Mouse (Mus musculus) neural tube, embryonic 13.5 days (tissue): ENCODE data around the gene Zfp366. TPM values are rescaled to one million over a fixed set of nuclear protein-coding genes. Genes with fewer than 3 reads are reported as not detected.

Source experiments
- ATAC-seq: fragments of 200-750 bp; cut with Nextera tagmentation; 2 replicates; pipeline ENCODE4 v1.8.0; 2017; ENCODE audit warnings: low read depth, mild to moderate bottlenecking, moderate TSS enrichment, moderate library complexity
- H3K27ac ChIP-seq: fragments of 300-500 bp; sonication (generic); replicated peaks from 2 replicates; pipeline ENCODE4 v1.5.1; 2015; ENCODE audit warnings: moderate library complexity, mild to moderate bottlenecking, inconsistent platforms
- H3K27me3 ChIP-seq: fragments of 300-500 bp; sonication (generic); 2 replicates; pipeline ENCODE4 v1.6.1; 2015; ENCODE audit warnings: mild to moderate bottlenecking, inconsistent platforms
- H3K36me3 ChIP-seq: fragments of 300-500 bp; sonication (generic); 2 replicates; pipeline ENCODE4 v1.6.1; 2015; ENCODE audit warnings: mild to moderate bottlenecking, inconsistent platforms
- H3K4me1 ChIP-seq: fragments of 300-500 bp; sonication (generic); replicated peaks from 2 replicates; pipeline ENCODE4 v1.6.1; 2015; ENCODE audit warnings: inconsistent platforms
- H3K4me2 ChIP-seq: fragments of 300-500 bp; sonication (generic); 2 replicates; pipeline ENCODE4 v1.6.1; 2015; ENCODE audit warnings: inconsistent platforms, mild to moderate bottlenecking, moderate library complexity
- H3K4me3 ChIP-seq: fragments of 300-500 bp; sonication (generic); 2 replicates; pipeline ENCODE4 v1.5.1; 2015; ENCODE audit warnings: mild to moderate bottlenecking, inconsistent platforms
- H3K9ac ChIP-seq: fragments of 300-500 bp; sonication (generic); 2 replicates; pipeline ENCODE4 v1.6.1; 2015; ENCODE audit warnings: moderate library complexity, mild to moderate bottlenecking, inconsistent platforms
- H3K9me3 ChIP-seq: fragments of 300-500 bp; sonication (generic); 2 replicates; pipeline ENCODE4 v1.6.1; 2016; ENCODE audit warnings: inconsistent platforms
- WGBS: fragments of 180-500 bp; shearing (Covaris S2); methylation state at CpG from one replicate; pipeline ENCODE4 v1.1.7; 2015; 5-methylcytosine and 5-hydroxymethylcytosine counted together
- polyA plus RNA-seq: library from polyadenylated mRNA; unstranded; fragments of >200 nt; fragmentation: Nextera tagmentation; extraction: Ambion mirVana; gene quantifications from 2 replicates; pipeline ENCODE4 v1.2.1, GENCODE M21; 2015

Gene Zfp366
- polyA plus RNA-seq, 1 experiment from 2014 or later, result 0.56 TPM

DNA sequence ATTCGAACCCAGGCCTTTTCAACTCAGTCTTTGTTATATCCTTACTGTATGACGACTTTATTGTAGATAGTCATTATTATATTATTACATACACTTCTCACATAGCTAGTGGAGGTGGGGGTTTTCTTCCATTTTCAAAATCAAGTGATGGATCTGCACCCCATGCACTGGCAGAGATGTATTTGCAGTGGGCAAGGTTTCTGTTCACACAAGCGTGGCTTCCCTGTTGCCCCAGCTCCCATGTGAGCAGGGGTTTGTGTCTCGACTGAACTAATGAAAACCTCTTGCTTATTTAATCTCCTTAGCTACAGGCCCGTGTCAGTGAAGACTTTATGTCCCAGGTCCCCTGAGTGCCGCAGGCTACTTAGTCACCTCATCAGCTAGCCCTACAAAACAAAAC lies 59.8 kb downstream of the Zfp366 start:
- no peaks in the 10 kb centered on the region for H3K36me3 ChIP-seq
- no peaks in the 10 kb centered on the region for H3K27me3 ChIP-seq
- WGBS, result 55% methylated on average over 6 of the region's 6 CpGs
- H3K9ac ChIP-seq, result no peak overlapping the region
- no peaks in the 10 kb centered on the region for H3K9me3 ChIP-seq
- H3K27ac ChIP-seq, result no peak overlapping the region
- no peak for ATAC-seq
- peaks cover 12% of the 10 kb centered on the region; the same call in 1 of the 2 replicates for H3K4me1 ChIP-seq
- no peak overlapping the region for H3K4me3 ChIP-seq
- no peak overlapping the region for H3K4me2 ChIP-seq

DNA sequence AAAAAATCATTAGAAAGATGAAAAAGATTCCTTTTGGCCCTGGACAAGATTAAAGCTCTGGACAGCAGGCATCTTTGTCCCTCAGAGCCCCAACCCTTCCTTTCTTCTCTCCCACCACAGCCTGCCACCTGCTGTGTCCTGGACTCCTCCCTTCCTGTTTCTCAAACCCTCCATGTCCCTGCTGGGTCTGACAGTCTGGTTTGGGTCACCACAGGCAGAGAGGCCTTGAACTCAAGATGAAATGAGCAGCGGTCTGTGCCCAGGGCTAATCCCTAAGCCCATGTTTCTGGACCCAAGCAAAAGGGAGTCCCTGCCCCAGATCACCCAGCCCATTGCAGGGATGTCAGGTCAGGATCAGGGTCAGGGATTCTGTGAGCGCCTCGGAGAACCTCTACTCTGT lies 60.3 kb downstream of the Zfp366 start:
- Histone ChIP-seq H3K27ac (no peak overlapping the region), H3K9me3 (no peaks in the 10 kb centered on the region), H3K9ac (no peak overlapping the region), H3K36me3 (no peaks in the 10 kb centered on the region), H3K4me1 (peaks cover 9% of the 10 kb centered on the region; the same call in 1 of the 2 replicates), H3K27me3 (no peaks in the 10 kb centered on the region), H3K4me3 (no peak overlapping the region), H3K4me2 (no peak overlapping the region)
- 47% methylated on average over 3 of the region's 3 CpGs for WGBS
- no peak for ATAC-seq

DNA sequence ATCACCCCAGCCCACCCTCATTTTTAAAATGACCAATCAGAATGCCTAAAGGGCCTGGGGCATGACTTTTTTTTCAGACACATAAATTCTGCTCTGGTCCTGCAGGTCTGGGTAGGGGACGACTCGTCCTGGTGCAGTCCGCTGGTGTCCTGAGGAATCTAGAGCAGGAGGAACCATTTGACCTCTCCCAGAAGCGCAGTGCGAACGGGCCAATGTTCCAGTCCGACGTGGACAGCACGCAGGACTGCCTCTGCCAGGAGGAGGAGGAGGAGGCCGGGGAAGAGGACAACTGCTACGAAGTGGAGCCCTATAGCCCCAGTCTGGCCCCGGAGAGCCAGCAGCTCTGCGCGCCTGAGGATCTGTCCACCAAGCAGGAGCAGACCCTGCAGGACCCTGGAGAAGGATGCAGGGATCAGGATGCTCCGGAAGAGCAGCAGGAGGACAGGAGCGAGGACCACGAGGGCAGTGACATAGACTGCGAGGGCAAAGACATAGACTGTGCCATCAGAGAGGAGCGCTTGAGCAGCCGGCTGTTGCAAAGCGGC lies 61.4 kb downstream of the Zfp366 start:
- Histone ChIP-seq H3K4me3 (no peak overlapping the region), H3K27ac (no peak overlapping the region), H3K4me2 (no peak overlapping the region), H3K36me3 (no peaks in the 10 kb centered on the region), H3K9ac (no peak overlapping the region), H3K4me1 (0 out of 2 replicates have a peak, but pooled peaks cover 1% of the 10 kb centered on the region), H3K27me3 (no peaks in the 10 kb centered on the region), H3K9me3 (no peaks in the 10 kb centered on the region)
- 82% methylated on average over 21 of the region's 21 CpGs for WGBS
- no peak for ATAC-seq

DNA sequence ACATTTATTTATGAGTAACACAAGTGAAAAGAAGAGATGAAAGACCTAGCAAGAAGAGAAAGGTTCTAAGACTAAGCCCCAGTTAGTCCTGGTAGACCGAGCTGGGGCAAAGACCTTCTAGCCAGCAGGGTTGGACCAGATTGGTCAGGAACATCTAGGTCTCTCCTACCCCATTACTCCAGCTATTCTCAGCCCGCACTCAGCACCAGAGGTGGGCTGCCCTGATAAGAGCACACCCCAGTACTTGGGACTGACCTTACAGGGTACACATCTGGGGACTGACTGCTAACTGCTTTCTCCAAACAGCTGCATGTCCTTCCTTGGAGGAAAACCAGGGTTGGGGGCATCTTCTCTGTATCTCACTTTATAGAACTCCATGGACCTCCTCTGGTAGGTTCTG lies 66.2 kb downstream of the Zfp366 start:
- Histone ChIP-seq H3K4me3 (no peak overlapping the region), H3K9me3 (0 out of 2 replicates have a peak, but pooled peaks cover 8% of the 10 kb centered on the region), H3K27me3 (no peaks in the 10 kb centered on the region), H3K9ac (no peak overlapping the region), H3K36me3 (no peaks in the 10 kb centered on the region), H3K4me2 (no peak overlapping the region), H3K27ac (no peak overlapping the region), H3K4me1 (peaks cover 5% of the 10 kb centered on the region)
- 89% methylated on average over 2 of the region's 2 CpGs for WGBS
- no peak for ATAC-seq

DNA sequence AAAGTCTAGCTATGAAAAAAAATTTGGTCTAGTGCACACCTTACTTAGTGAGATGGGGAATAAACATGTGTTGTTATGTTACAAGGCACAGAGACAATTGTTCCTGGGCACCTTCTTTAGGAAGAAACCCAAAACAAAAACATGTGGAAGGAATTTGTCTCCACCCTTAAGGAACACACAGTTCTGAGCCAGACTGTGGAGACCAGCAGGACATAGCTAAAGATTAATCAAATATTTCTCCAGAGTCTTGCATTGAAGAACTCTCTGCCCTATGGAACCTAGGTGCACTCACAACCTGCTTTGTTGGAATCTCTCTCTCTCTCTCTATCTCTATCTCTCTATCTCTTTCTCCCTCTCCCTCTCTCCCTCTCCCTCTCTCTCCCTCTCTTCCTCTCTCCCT lies 69.6 kb downstream of the Zfp366 start:
- Histone ChIP-seq H3K9me3 (0 out of 2 replicates have a peak, but pooled peaks cover 8% of the 10 kb centered on the region), H3K4me3 (no peak overlapping the region), H3K27ac (no peak overlapping the region), H3K4me2 (no peak overlapping the region), H3K36me3 (no peaks in the 10 kb centered on the region), H3K4me1 (peaks cover 5% of the 10 kb centered on the region), H3K27me3 (no peaks in the 10 kb centered on the region), H3K9ac (no peak overlapping the region)
- no peak for ATAC-seq

DNA sequence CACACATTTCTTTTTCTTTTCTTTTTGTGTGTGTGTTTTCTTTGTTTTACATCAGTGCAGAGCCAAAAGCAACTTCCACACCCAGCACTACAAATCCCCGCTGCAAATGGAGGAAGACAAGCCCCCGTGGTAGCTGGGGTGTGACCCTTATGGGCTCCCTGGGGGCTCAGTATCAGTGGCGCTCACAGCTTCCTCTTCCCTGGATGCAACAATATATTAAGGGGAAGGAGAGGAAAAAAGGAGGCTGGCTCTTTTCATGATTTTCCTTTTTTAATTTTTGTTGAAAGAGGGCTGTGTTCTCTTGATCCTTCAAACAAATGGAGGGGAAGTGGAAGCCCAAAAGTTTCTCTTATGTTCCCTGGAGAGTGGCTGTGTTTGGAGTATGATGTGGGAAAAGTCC lies 70.2 kb downstream of the Zfp366 start:
- 0 out of 2 replicates have a peak, but pooled peaks cover 8% of the 10 kb centered on the region for H3K9me3 ChIP-seq
- no peaks in the 10 kb centered on the region for H3K36me3 ChIP-seq
- H3K4me1 ChIP-seq, result peaks cover 5% of the 10 kb centered on the region
- no peak for ATAC-seq
- 41% methylated on average over 3 of the region's 3 CpGs for WGBS
- no peak overlapping the region for H3K27ac ChIP-seq
- H3K4me2 ChIP-seq, result no peak overlapping the region
- no peak overlapping the region for H3K4me3 ChIP-seq
- H3K27me3 ChIP-seq, result no peaks in the 10 kb centered on the region
- no peak overlapping the region for H3K9ac ChIP-seq

DNA sequence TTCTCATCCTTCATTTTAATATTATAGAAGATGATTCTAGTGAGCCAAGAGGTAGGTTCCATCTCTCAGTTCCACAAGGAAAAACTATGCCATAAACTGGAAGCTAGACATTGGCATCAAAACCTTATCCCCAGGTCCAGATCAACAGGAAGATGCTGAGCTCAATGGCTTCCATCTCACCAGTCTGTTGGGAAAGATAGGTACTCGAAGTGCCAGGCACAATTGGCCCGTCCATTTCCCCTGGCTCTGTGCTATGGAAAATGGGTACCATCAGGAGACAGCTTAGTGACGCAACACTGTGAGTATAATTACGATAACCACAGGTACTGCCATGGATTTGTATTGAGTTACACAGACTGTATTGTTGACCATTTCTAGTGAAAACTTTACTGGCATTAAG lies 72.3 kb downstream of the Zfp366 start:
- Histone ChIP-seq H3K27ac (no peak overlapping the region), H3K36me3 (no peaks in the 10 kb centered on the region), H3K9ac (no peak overlapping the region), H3K27me3 (no peaks in the 10 kb centered on the region), H3K4me2 (no peak overlapping the region), H3K9me3 (0 out of 2 replicates have a peak, but pooled peaks cover 6% of the 10 kb centered on the region), H3K4me3 (no peak overlapping the region), H3K4me1 (peaks cover 5% of the 10 kb centered on the region)
- ATAC-seq, result no peak
- 84% methylated on average over 4 of the region's 4 CpGs for WGBS

DNA sequence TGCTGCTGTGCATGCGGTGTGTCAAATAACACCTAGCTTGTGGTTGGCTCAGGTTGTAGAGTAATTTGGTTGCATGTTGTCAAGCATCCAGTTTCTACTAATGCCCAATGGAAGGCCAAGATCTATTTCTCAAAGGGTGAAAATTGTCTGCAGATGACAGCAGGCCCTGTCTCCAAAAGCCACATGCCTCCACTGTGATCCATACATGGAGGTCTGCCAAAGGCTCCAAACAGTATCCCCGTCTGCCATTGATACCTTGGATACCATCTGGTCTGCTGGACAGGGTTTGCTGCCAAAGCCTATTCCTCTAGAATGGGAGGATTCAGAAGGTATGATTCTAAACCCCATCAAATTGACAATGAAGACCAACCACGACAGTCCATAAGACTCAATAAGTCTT lies 74.1 kb downstream of the Zfp366 start:
- Histone ChIP-seq H3K9me3 (no peaks in the 10 kb centered on the region), H3K4me2 (no peak overlapping the region), H3K9ac (no peak overlapping the region), H3K4me3 (no peak overlapping the region), H3K27ac (no peak overlapping the region), H3K27me3 (no peaks in the 10 kb centered on the region), H3K36me3 (no peaks in the 10 kb centered on the region), H3K4me1 (peaks cover 5% of the 10 kb centered on the region)
- ATAC-seq, result no peak
- WGBS, result 99% methylated on average over 3 of the region's 3 CpGs

DNA sequence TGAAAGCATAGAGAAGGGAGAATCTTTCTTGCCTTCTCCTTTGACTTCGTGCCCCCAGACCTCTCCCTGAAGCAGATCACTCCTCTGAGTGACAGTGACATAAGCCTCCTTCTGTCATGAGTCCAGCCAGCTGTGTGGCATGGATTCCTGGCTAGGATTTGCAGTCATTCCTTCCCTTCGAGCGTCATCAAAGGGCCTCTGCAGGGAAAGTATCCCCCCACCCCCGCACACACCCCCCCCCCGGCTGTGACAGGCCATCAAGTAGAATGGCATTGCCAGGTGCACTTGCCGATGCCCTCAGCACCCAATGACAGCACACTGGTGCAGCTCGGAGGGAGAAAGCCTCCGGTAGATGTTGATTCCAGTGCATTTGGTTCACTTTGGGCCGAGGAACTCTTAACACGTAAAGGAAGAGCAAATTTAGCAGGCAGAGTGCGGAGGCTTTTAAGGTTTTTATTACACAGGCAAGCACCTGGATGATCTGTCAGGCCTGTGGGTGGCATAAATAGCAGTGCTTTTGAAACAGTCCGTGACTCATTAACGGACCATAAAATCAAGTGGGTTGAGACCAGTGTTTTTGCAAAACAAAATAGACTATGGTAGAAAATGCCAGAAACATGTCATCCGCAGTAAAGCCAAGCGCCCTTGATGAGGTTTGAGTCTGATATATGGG lies 75.0 kb downstream of the Zfp366 start:
- Histone ChIP-seq H3K4me3 (no peak overlapping the region), H3K4me2 (no peak overlapping the region), H3K9ac (no peak overlapping the region), H3K36me3 (no peaks in the 10 kb centered on the region), H3K27me3 (no peaks in the 10 kb centered on the region), H3K9me3 (no peaks in the 10 kb centered on the region), H3K27ac (no peak overlapping the region), H3K4me1 (peaks cover 5% of the 10 kb centered on the region)
- no peak for ATAC-seq
- 65% methylated on average over 15 of the region's 15 CpGs for WGBS

DNA sequence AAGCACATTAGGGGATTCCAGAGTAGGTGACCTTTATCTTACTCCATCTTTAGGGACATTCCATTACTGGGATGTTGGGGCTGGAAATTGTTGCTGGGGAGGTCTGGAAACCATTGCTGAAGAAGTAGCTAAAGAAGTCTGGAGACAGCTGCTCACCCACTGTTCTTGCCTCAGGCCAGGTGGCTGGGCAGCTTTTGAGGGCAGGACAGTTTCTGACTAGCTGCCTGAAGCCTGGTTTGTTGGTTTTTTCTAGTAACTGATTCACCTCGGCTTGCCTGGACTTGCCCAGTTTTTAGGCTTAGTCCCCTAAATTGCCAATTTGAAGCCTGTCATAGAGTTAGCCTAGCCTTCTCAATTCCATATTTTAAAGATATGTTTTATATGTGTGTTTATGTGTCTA lies 77.8 kb downstream of the Zfp366 start:
- no peak for ATAC-seq

DNA sequence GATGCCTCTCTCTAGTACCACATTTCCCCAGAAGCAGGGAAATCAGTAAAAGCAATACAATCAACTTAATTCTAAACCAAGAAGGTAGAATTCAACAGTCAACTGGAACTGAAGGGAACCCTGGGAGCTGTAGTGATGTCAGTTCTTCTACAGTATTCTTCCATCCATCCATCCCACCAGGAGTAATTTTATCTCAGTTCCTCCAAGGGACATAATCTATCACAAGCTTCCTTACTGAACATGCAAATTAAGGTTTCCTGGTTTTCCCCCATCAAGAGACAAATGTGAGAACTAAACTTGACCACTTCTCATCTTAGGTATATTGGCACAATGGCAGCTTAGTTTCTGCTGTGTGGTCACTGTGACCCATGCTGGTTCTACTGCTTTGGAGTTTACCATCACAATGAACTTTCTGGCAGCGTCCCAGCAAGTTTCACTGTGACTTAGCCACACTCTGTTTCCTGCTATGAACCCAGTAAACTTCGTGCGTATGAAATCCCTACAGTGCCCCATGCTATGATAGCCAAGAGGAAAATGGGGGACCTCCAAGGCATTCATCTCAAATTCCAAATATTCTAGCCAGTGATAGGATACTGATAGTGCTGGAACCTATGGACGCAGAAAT lies 78.6 kb downstream of the Zfp366 start:
- Histone ChIP-seq H3K4me2 (no peak overlapping the region), H3K9ac (no peak overlapping the region), H3K4me3 (no peak overlapping the region), H3K27ac (no peak overlapping the region), H3K9me3 (no peaks in the 10 kb centered on the region), H3K27me3 (no peaks in the 10 kb centered on the region), H3K36me3 (no peaks in the 10 kb centered on the region), H3K4me1 (no peaks in the 10 kb centered on the region)
- ATAC-seq, result no peak
- WGBS, result 77% methylated on average over 4 of the region's 4 CpGs

More for the DNA sequence above, 77.8 kb downstream of the Zfp366 start:
- Histone ChIP-seq H3K4me1 (no peaks in the 10 kb centered on the region), H3K36me3 (no peaks in the 10 kb centered on the region), H3K27me3 (no peaks in the 10 kb centered on the region), H3K27ac (no peak overlapping the region), H3K4me3 (no peak overlapping the region), H3K9ac (no peak overlapping the region), H3K9me3 (no peaks in the 10 kb centered on the region), H3K4me2 (no peak overlapping the region)
- 83% methylated on average over 1 of the region's 1 CpGs for WGBS

DNA sequence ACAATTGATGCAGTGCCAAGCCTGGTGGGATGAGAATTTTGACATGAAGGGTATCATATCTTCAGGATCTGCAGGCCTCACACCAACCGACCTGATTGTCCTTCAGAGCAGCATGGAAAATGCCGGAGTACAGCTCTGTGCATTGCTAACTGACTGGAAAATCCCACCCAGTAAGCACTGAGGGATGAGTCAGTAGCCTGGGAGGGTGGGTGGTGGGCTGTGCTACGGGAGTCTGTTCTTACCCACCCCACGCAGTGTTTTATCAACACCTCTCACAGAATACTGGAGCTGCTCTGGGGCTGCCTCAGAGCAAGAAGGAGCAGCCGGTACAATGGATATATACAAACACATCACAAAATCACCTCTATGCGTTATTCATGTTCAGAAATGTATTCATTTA lies 79.9 kb downstream of the Zfp366 start:
- Histone ChIP-seq H3K9ac (no peak overlapping the region), H3K9me3 (no peaks in the 10 kb centered on the region), H3K4me3 (no peak overlapping the region), H3K36me3 (no peaks in the 10 kb centered on the region), H3K27me3 (no peaks in the 10 kb centered on the region), H3K4me1 (no peaks in the 10 kb centered on the region), H3K4me2 (no peak overlapping the region), H3K27ac (no peak overlapping the region)
- 87% methylated on average over 6 of the region's 6 CpGs for WGBS
- no peak for ATAC-seq
